Mouse (Mus musculus) liver, embryonic 14.5 days (tissue): Measurements from ENCODE around the gene Miga2. TPM values are rescaled to one million over a fixed set of nuclear protein-coding genes. Genes with fewer than 3 reads are reported as not detected.
A peak's percentile ranks its signal among the peaks of the same experiment; 100 is the strongest.

Experiments used
- ATAC-seq: fragments of 200-750 bp; cut with Nextera tagmentation; 2 replicates; pipeline ENCODE4 v1.8.0; 2017; ENCODE audit warnings: moderate number of reproducible peaks, mild to moderate bottlenecking, moderate library complexity; ENCODE audit not compliant: insufficient read depth
- DNase-seq, 3 experiments: peaks; one replicate each; pipeline ENCODE4 v3.0.0-alpha.2; 2012 to 2013; ENCODE audit warnings: low read depth in 3 of 3, low spot score in 3 of 3
- H3K27ac ChIP-seq: fragments of 300-500 bp; sonication (generic); 2 replicates; pipeline ENCODE4 v1.5.1; 2014; ENCODE audit warnings: moderate library complexity, mild to moderate bottlenecking, control low read depth, inconsistent platforms
- H3K27me3 ChIP-seq: fragments of 300-500 bp; sonication (generic); 2 replicates; pipeline ENCODE4 v1.6.1; 2014; ENCODE audit warnings: mild to moderate bottlenecking, low read length, moderate library complexity; ENCODE audit not compliant: control insufficient read depth, insufficient read depth
- H3K36me3 ChIP-seq: fragments of 300-500 bp; sonication (generic); replicated peaks from 2 replicates; pipeline ENCODE4 v1.6.1; 2014; ENCODE audit warnings: low read depth; ENCODE audit not compliant: control insufficient read depth, insufficient read depth
- H3K4me1 ChIP-seq, 2 experiments: fragments of 200-500 bp in 1 of 2; fragments of 300-500 bp in 1 of 2; sonication (generic) in 1 of 2; replicated peaks; 2 replicates each; pipeline ENCODE4 v1.6.1; 2012 to 2014; ENCODE audit warnings: antibody characterized with exemption in 1 of 2, inconsistent platforms in 1 of 2, low read length in 1 of 2; ENCODE audit not compliant: control insufficient read depth in 2 of 2, insufficient read depth in 2 of 2
- H3K4me2 ChIP-seq: fragments of 300-500 bp; sonication (generic); 2 replicates; pipeline ENCODE4 v1.6.1; 2014; ENCODE audit warnings: low read depth, mild to moderate bottlenecking, control low read depth, moderate library complexity
- H3K4me3 ChIP-seq, 2 experiments: fragments of 200-500 bp in 1 of 2; fragments of 300-500 bp in 1 of 2; sonication (generic) in 1 of 2; 2 replicates each; pipeline ENCODE4 v1.5.1; 2012 to 2014; ENCODE audit warnings: low read depth in 2 of 2, low read length in 2 of 2, mild to moderate bottlenecking in 2 of 2, control low read depth in 1 of 2, inconsistent platforms in 1 of 2, moderate library complexity in 1 of 2; ENCODE audit not compliant: insufficient read depth in 1 of 2
- H3K9ac ChIP-seq: fragments of 300-500 bp; sonication (generic); replicated peaks from 2 replicates; pipeline ENCODE4 v1.6.1; 2014; ENCODE audit warnings: mild to moderate bottlenecking, control low read depth, moderate library complexity
- H3K9me3 ChIP-seq: fragments of 300-500 bp; sonication (generic); 2 replicates; pipeline ENCODE4 v1.6.1; 2016; ENCODE audit warnings: low read length, mixed read lengths; ENCODE audit not compliant: control insufficient read depth
- CTCF ChIP-seq: IDR thresholded peaks from 2 replicates; pipeline ENCODE4 v1.5.1; 2016; ENCODE audit warnings: antibody characterized with exemption, low read depth, control low read depth
- EP300 ChIP-seq: IDR thresholded peaks from 2 replicates; pipeline ENCODE4 v1.6.1; 2016; ENCODE audit warnings: antibody characterized with exemption, low read depth
- WGBS: fragments of 180-500 bp; shearing (Covaris S2); extraction: QIAGEN DNeasy Blood & Tissue Kit; methylation state at CpG from one replicate; pipeline ENCODE4 v1.1.7; 2014; ENCODE audit not compliant: insufficient replicate concordance; 5-methylcytosine and 5-hydroxymethylcytosine counted together
- polyA plus RNA-seq, 2 experiments: library from polyadenylated mRNA; depleted of rRNA in 1 of 2; stranded (reverse) in 1 of 2; unstranded in 1 of 2; fragments of >200 nt; fragmentation: Nextera tagmentation in 1 of 2; extraction: Ambion mirVana in 1 of 2; gene quantifications; 2 replicates each; pipeline versions ENCODE4 v1.2.1 to v1.2.3; 2012 to 2014

Miga2 gene
- polyA plus RNA-seq, 2 experiments: 5.3 to 6.9 TPM

DNA sequence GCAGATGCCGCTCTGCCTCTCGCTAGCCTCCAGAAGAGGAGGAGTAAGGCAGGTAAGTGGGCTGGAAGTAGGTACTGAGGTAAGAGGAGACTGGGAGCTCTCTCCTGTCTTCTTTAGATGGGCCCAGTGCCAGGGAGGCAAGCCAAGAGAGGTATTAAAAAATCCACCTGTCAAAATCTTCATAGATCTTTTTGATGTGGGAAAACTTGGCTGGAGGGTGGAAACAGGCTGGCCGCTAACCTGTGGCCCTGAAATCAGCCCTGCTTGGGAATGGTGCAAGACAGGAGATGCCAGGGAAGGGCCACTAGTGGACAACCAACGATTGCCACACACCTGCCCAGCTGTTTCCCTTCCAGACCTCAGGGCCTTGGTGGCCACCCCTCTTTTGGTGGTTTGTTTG is 50.1 kb downstream of the Miga2 start:
- DNase-seq: no peak
- Histone ChIP-seq H3K4me2 (peak overlapping the region; percentile 90), H3K36me3 (peaks cover 13% of the 10 kb centered on the region), H3K4me1 (peaks cover 20 to 25% of the 10 kb centered on the region in 2 experiments), H3K27me3 (no peaks in the 10 kb centered on the region), H3K4me3 (peak overlapping the region in 1 of 2 experiments; percentile 76; a peak in 2 of 4 replicates), H3K9me3 (no peaks in the 10 kb centered on the region), H3K27ac (no peak overlapping the region), H3K9ac (peak overlapping the region; percentile 88)
- ATAC-seq: no peak
- TF ChIP-seq EP300: no peak
- TF ChIP-seq CTCF: no peak
- WGBS: 79% methylated on average over 4 of the region's 4 CpGs

DNA sequence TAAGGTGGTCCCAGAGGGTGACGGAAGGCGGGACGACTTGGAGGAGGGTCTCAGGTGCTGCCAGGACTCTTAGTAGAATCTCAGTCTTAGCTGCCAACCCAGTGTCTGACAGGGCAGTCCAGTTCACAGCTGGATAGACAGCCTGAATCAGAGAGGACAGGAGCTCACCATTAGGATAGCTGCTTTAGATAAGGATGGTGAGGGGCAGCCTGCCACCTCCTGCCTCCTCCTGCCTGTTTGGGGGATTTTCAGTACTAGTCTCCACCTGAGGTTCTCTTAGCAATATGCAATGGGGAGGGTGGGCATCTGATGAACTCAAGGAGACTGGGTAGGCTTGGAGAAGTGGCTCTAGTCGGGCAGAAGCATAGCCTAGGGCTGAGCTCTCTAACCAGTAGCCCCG is 50.6 kb downstream of the Miga2 start:
- WGBS: 52% methylated on average over 5 of the region's 5 CpGs
- H3K27me3 ChIP-seq: no peaks in the 10 kb centered on the region
- H3K4me2 ChIP-seq: peak overlapping the region; percentile 90
- H3K9me3 ChIP-seq: no peaks in the 10 kb centered on the region
- H3K4me3 ChIP-seq: peak overlapping the region; percentile 76 to 80
- peak overlapping the region; percentile 88 for H3K9ac ChIP-seq
- H3K4me1 ChIP-seq: peaks cover 24 to 29% of the 10 kb centered on the region in 2 experiments
- TF ChIP-seq CTCF: no peak
- TF ChIP-seq EP300: no peak
- peaks cover 11% of the 10 kb centered on the region for H3K36me3 ChIP-seq
- DNase-seq (peak in 1 of 3 experiments; percentile 22), ATAC-seq (no peak)
- H3K27ac ChIP-seq: peak overlapping the region; percentile 82

DNA sequence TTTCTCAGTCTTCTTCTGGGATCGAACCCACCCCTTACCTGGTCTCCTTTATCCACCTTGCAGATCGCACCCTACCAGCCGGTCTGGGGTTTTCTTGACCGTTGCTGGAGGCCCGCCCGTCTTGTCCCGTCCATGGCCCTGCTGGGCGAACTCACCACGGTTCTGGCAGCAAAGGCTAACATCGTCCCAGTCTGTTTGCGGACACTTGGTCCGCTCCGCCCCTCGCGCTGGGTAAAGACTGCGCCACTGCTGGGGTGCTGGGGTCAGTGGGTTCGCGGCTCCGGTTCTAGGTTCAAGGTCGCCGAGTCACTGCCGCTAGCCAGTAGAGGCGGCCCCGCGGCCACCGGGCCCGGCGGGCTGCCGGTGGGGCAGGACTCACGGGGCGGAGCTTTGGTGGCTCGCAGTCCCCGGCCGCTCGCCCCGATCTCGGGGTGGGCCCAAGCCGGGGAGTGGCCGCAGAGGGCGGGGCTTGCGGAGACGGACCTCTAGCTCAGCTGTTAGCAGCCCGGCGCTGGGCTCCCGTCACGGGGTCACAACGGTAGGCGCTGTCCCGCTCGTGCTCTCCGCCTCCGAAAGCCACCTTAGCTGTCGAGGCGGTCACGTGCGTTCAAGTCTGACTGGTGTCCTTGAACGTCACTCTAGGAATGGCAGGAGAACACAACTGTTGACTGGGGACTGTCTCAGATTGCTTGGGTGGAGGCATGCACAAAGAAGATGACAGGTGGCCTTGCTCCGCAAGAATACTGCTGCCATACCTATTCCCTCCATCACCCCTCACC is 51.3 kb downstream of the Miga2 start, which contains the start of gene Crat:
TSS of gene Crat (minus strand) at position 657 of the 779 bp plus-strand sequence.
- ATAC-seq (peak; percentile 87), DNase-seq (peak; percentile 80 to 83 (median 83))
- no peaks in the 10 kb centered on the region for H3K9me3 ChIP-seq
- H3K27ac ChIP-seq: peak within 1 kb of the TSS; percentile 98
- H3K27me3 ChIP-seq: no peaks in the 10 kb centered on the region
- TF ChIP-seq CTCF (peak; percentile 5; the same call in 1 of the 2 replicates), EP300 (no peak)
- peaks cover 9% of the 10 kb centered on the region for H3K36me3 ChIP-seq
- H3K4me1 ChIP-seq: peaks cover 24 to 29% of the 10 kb centered on the region in 2 experiments
- WGBS: 1% methylated on average over 58 of the region's 58 CpGs
- peak within 1 kb of the TSS; percentile 76 to 80 for H3K4me3 ChIP-seq
- H3K4me2 ChIP-seq: peak within 1 kb of the TSS; percentile 90
- H3K9ac ChIP-seq: peak within 1 kb of the TSS; percentile 88

DNA sequence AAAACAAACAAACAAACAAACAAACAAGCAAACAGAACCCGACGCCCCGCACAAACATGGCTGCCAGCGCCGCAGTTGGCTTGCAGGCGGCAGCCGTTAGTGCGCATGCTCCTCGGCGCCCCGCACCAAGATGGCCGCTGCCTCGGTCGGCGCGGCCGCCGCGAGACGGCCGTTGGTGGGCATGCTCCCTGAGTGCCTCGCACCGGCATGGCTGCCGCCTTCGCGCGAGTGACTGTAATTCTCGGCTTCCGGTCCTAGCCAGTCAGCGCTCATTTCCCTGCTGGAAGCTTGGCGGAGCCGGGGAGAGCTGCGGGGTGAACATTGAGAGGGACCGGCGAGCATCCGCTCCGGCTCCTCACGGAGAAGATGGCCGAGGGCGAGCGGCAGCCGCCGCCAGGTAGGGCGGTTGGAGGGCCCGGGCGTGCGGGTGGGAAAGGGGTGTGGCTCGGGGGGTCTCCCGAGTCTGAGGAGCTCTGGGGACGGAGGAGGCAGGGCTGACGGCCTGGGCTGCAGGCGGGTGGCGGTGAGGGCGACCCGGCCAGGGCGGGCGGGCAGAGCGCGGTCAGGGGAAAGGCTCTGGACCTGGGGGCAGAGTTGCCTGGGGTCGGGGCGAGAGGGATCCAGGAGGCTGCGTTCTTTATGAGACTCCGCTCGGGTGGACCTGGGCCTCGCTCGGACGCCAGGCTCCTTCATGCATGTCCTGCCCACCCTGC is 52.1 kb downstream of the Miga2 start, which contains the start of gene Ptpa:
TSS of gene Ptpa (plus strand) at position 104 of the 713 bp plus-strand sequence.
- TF ChIP-seq EP300 (no peak; the same call in 1 of the 2 replicates), CTCF (no peak)
- Histone ChIP-seq H3K4me1 (peaks cover 24 to 29% of the 10 kb centered on the region in 2 experiments), H3K36me3 (peaks cover 9% of the 10 kb centered on the region), H3K27ac (peak within 1 kb of the TSS; percentile 98), H3K9ac (peak within 1 kb of the TSS; percentile 88), H3K4me2 (peak within 1 kb of the TSS; percentile 90), H3K27me3 (no peaks in the 10 kb centered on the region), H3K4me3 (peak within 1 kb of the TSS; percentile 76 to 80), H3K9me3 (no peaks in the 10 kb centered on the region)
- ATAC-seq (peak; percentile 76), DNase-seq (peak; percentile 76 to 78 (median 77))
- WGBS: under 1% methylated on average over 67 of the region's 67 CpGs

DNA sequence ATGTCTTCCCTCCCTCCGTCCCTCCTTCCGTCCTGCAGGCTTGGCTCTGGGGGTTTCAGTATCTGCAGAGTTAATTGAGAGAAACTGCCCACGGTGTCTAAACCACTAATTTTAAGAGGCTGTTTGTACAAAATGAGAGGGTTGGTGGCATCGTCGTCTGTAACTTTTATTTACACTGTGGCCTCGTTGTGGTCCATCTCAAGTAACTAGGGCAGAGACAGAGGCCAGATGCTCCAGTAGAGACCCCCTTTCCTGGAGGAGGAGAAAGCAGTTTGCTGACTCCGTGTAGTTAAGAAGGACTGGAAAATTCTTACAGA is 52.6 kb downstream of the Miga2 start:
- WGBS: under 1% methylated on average over 7 of the region's 7 CpGs
- peaks cover 24 to 29% of the 10 kb centered on the region in 2 experiments for H3K4me1 ChIP-seq

More for the DNA sequence above, 52.6 kb downstream of the Miga2 start:
- TF ChIP-seq CTCF (no peak), EP300 (no peak)
- Histone ChIP-seq H3K9ac (peak overlapping the region; percentile 88), H3K4me3 (peak overlapping the region; percentile 76 to 80), H3K9me3 (no peaks in the 10 kb centered on the region), H3K36me3 (peaks cover 8% of the 10 kb centered on the region), H3K4me2 (peak overlapping the region; percentile 90), H3K27ac (peak overlapping the region; percentile 98), H3K27me3 (no peaks in the 10 kb centered on the region)
- DNase-seq: no peak
- no peak for ATAC-seq
